Mouse (Mus musculus): ENCODE results near the gene Slc38a4. TPM values are rescaled to one million over a fixed set of nuclear protein-coding genes. Genes with fewer than 3 reads are reported as not detected.

The Slc38a4 gene
- polyA plus RNA-seq (2012; rRNA removed), result 0.13 TPM in 2 replicates

GRCm38 (mm10) chr15:97055794-97056193 lies at the start of gene Slc38a4:
Gene Slc38a4, minus strand, starts transcription at chr15:97055956.
- Histone ChIP-seq H3K27me3 (ENCODE audit: control insufficient read depth, insufficient read depth, low read length) (peaks cover 2% of the 10 kb centered on the region; the same call in 1 of the 2 replicates), H3K27ac (ENCODE audit: insufficient read depth, low read length) (no peak within 1 kb of the TSS), H3K4me3 (replicated peaks; ENCODE audit: insufficient read depth, low read depth, low read length) (no peak within 1 kb of the TSS), H3K4me1 (ENCODE audit: control insufficient read depth, insufficient read depth, low read length) (no peaks in the 10 kb centered on the region)
- no peak for DNase-seq
- WGBS, result 48% methylated on average over 9 of the region's 9 CpGs
- no peak for TF ChIP-seq CTCF (IDR thresholded peaks at IDR 0.05; ENCODE audit: borderline replicate concordance, insufficient read depth, low read depth, low read length)

GRCm38 (mm10) chr15:97104889-97105391 lies 49.2 kb upstream of the Slc38a4 start:
- no peak for TF ChIP-seq POLR2A (IDR thresholded peaks at IDR 0.05; ENCODE audit: borderline replicate concordance, insufficient read depth, low read length)
- TF ChIP-seq CTCF (IDR thresholded peaks at IDR 0.05; ENCODE audit: borderline replicate concordance, insufficient read depth, low read depth, low read length), result no peak
- WGBS, result 70% methylated on average over 3 of the region's 3 CpGs
- no peak overlapping the region for H3K4me3 ChIP-seq (replicated peaks; ENCODE audit: insufficient read depth, low read depth, low read length)

GRCm38 (mm10) chr15:97104048-97104447 lies 48.3 kb upstream of the Slc38a4 start:
- H3K27ac ChIP-seq (ENCODE audit: insufficient read depth, low read length), result no peak overlapping the region
- 93% methylated on average over 3 of the region's 3 CpGs for WGBS
- TF ChIP-seq CTCF (IDR thresholded peaks at IDR 0.05; ENCODE audit: borderline replicate concordance, insufficient read depth, low read depth, low read length), result no peak
- TF ChIP-seq POLR2A (IDR thresholded peaks at IDR 0.05; ENCODE audit: borderline replicate concordance, insufficient read depth, low read length), result no peak
- H3K4me1 ChIP-seq (ENCODE audit: control insufficient read depth, insufficient read depth, low read length), result no peaks in the 10 kb centered on the region
- DNase-seq, result no peak
- H3K4me3 ChIP-seq (replicated peaks; ENCODE audit: insufficient read depth, low read depth, low read length), result no peak overlapping the region
- H3K27me3 ChIP-seq (ENCODE audit: control insufficient read depth, insufficient read depth, low read length), result no peaks in the 10 kb centered on the region

More at GRCm38 (mm10) chr15:97104889-97105391, 49.2 kb upstream of the Slc38a4 start:
- H3K4me1 ChIP-seq (ENCODE audit: control insufficient read depth, insufficient read depth, low read length), result no peaks in the 10 kb centered on the region
- H3K27ac ChIP-seq (ENCODE audit: insufficient read depth, low read length), result no peak overlapping the region
- DNase-seq, result no peak
- no peaks in the 10 kb centered on the region for H3K27me3 ChIP-seq (ENCODE audit: control insufficient read depth, insufficient read depth, low read length)

- Histone ChIP-seq H3K27me3 (ENCODE audit: control insufficient read depth, insufficient read depth, low read length) (no peaks in the 10 kb centered on the region), H3K27ac (ENCODE audit: insufficient read depth, low read length) (no peak overlapping the region), H3K4me3 (replicated peaks; ENCODE audit: insufficient read depth, low read depth, low read length) (no peak overlapping the region), H3K4me1 (ENCODE audit: control insufficient read depth, insufficient read depth, low read length) (no peaks in the 10 kb centered on the region)
- WGBS, result 23% methylated on average over 10 of the region's 10 CpGs
- TF ChIP-seq CTCF (IDR thresholded peaks at IDR 0.05; ENCODE audit: borderline replicate concordance, insufficient read depth, low read depth, low read length), result no peak
- TF ChIP-seq POLR2A (IDR thresholded peaks at IDR 0.05; ENCODE audit: borderline replicate concordance, insufficient read depth, low read length), result no peak
- DNase-seq, result no peak
Measured at GRCm38 (mm10) chr15:97102811-97103210, 47.1 kb upstream of the Slc38a4 start.

GRCm38 (mm10) chr15:97102181-97102580 lies 46.4 kb upstream of the Slc38a4 start:
- Histone ChIP-seq H3K27me3 (ENCODE audit: control insufficient read depth, insufficient read depth, low read length) (no peaks in the 10 kb centered on the region), H3K4me3 (replicated peaks; ENCODE audit: insufficient read depth, low read depth, low read length) (no peak overlapping the region), H3K27ac (ENCODE audit: insufficient read depth, low read length) (no peak overlapping the region), H3K4me1 (ENCODE audit: control insufficient read depth, insufficient read depth, low read length) (no peaks in the 10 kb centered on the region)
- TF ChIP-seq POLR2A (IDR thresholded peaks at IDR 0.05; ENCODE audit: borderline replicate concordance, insufficient read depth, low read length) (no peak), CTCF (IDR thresholded peaks at IDR 0.05; ENCODE audit: borderline replicate concordance, insufficient read depth, low read depth, low read length) (no peak)
- no peak for DNase-seq
- whole genome bisulfite sequencing, result 84% methylated on average over 5 of the region's 5 CpGs

- Histone ChIP-seq H3K4me3 (replicated peaks; ENCODE audit: insufficient read depth, low read depth, low read length) (no peak overlapping the region), H3K4me1 (ENCODE audit: control insufficient read depth, insufficient read depth, low read length) (no peaks in the 10 kb centered on the region), H3K27ac (ENCODE audit: insufficient read depth, low read length) (no peak overlapping the region), H3K27me3 (ENCODE audit: control insufficient read depth, insufficient read depth, low read length) (no peaks in the 10 kb centered on the region)
- TF ChIP-seq CTCF (IDR thresholded peaks at IDR 0.05; ENCODE audit: borderline replicate concordance, insufficient read depth, low read depth, low read length), result no peak
- TF ChIP-seq POLR2A (IDR thresholded peaks at IDR 0.05; ENCODE audit: borderline replicate concordance, insufficient read depth, low read length), result no peak
- 90% methylated on average over 10 of the region's 10 CpGs for WGBS
- no peak for DNase-seq
Measured at GRCm38 (mm10) chr15:97099101-97099500, 43.3 kb upstream of the Slc38a4 start.

GRCm38 (mm10) chr15:97097548-97097947 lies 41.8 kb upstream of the Slc38a4 start:
- Histone ChIP-seq H3K27ac (ENCODE audit: insufficient read depth, low read length) (no peak overlapping the region), H3K4me1 (ENCODE audit: control insufficient read depth, insufficient read depth, low read length) (no peaks in the 10 kb centered on the region), H3K4me3 (replicated peaks; ENCODE audit: insufficient read depth, low read depth, low read length) (no peak overlapping the region), H3K27me3 (ENCODE audit: control insufficient read depth, insufficient read depth, low read length) (no peaks in the 10 kb centered on the region)
- no peak for DNase-seq
- 88% methylated on average over 4 of the region's 4 CpGs for WGBS
- TF ChIP-seq POLR2A (IDR thresholded peaks at IDR 0.05; ENCODE audit: borderline replicate concordance, insufficient read depth, low read length) (no peak), CTCF (IDR thresholded peaks at IDR 0.05; ENCODE audit: borderline replicate concordance, insufficient read depth, low read depth, low read length) (no peak)

- Histone ChIP-seq H3K4me1 (ENCODE audit: control insufficient read depth, insufficient read depth, low read length) (no peaks in the 10 kb centered on the region), H3K27ac (ENCODE audit: insufficient read depth, low read length) (no peak overlapping the region), H3K27me3 (ENCODE audit: control insufficient read depth, insufficient read depth, low read length) (no peaks in the 10 kb centered on the region), H3K4me3 (replicated peaks; ENCODE audit: insufficient read depth, low read depth, low read length) (no peak overlapping the region)
- 3% methylated on average over 6 of the region's 6 CpGs for WGBS
- DNase-seq, result no peak
- TF ChIP-seq CTCF (IDR thresholded peaks at IDR 0.05; ENCODE audit: borderline replicate concordance, insufficient read depth, low read depth, low read length), result no peak
- no peak for TF ChIP-seq POLR2A (IDR thresholded peaks at IDR 0.05; ENCODE audit: borderline replicate concordance, insufficient read depth, low read length)
Measured at GRCm38 (mm10) chr15:97089526-97089925, 33.8 kb upstream of the Slc38a4 start.
